Mouse (Mus musculus) MEL (cell line): ENCODE results near the gene Slc4a10. TPM values are rescaled to one million over a fixed set of nuclear protein-coding genes. Genes with fewer than 3 reads are reported as not detected.
A peak's percentile ranks its signal among the peaks of the same experiment; 100 is the strongest.

Experiments
- DNase-seq: peaks from one replicate; pipeline ENCODE4 v3.0.0; 2011; ENCODE audit warnings: low read depth, low spot score
- H3K27ac ChIP-seq: 2 replicates; pipeline ENCODE4 v1.5.1; 2012; ENCODE audit warnings: low read depth, mild to moderate bottlenecking, control low read depth, low read length, moderate library complexity; ENCODE audit not compliant: control insufficient read depth
- H3K27me3 ChIP-seq, 2 experiments: fragments of 150-350 bp in 1 of 2; sonication (generic) in 1 of 2; 2 replicates each; pipeline ENCODE4 v1.6.1; 2012; ENCODE audit warnings: low read length in 2 of 2, mild to moderate bottlenecking in 2 of 2, improper control_type of control experiment in 1 of 2, moderate library complexity in 1 of 2; ENCODE audit not compliant: insufficient read depth in 2 of 2, control insufficient read depth in 1 of 2
- H3K36me3 ChIP-seq, 2 experiments: 2 replicates each; pipeline ENCODE4 v1.6.1; 2012 to 2014; ENCODE audit warnings: low read length in 2 of 2, improper control_type of control experiment in 1 of 2, inconsistent platforms in 1 of 2, mild to moderate bottlenecking in 1 of 2; ENCODE audit not compliant: insufficient read depth in 2 of 2, control insufficient read depth in 1 of 2
- H3K4me1 ChIP-seq, 2 experiments: fragments of 150-350 bp in 1 of 2; sonication (generic) in 1 of 2; 2 replicates each; pipeline ENCODE4 v1.6.1; 2012; ENCODE audit warnings: low read length in 2 of 2, improper control_type of control experiment in 1 of 2, mild to moderate bottlenecking in 1 of 2; ENCODE audit not compliant: insufficient read depth in 2 of 2, control insufficient read depth in 1 of 2
- H3K4me3 ChIP-seq, 2 experiments: fragments of 150-350 bp in 1 of 2; sonication (generic) in 1 of 2; 2 replicates each; pipeline ENCODE4 v1.5.1; 2012; ENCODE audit warnings: low read depth in 2 of 2, low read length in 2 of 2, mild to moderate bottlenecking in 2 of 2, moderate library complexity in 2 of 2, control low read depth in 1 of 2, improper control_type of control experiment in 1 of 2; ENCODE audit not compliant: control insufficient read depth in 1 of 2, insufficient read depth in 1 of 2
- H3K79me2 ChIP-seq: 2 replicates; pipeline ENCODE4 v1.6.1; 2012; ENCODE audit warnings: mild to moderate bottlenecking, low read length, moderate library complexity; ENCODE audit not compliant: control insufficient read depth, poor library complexity, insufficient read depth
- H3K9ac ChIP-seq: 2 replicates; pipeline ENCODE4 v1.6.1; 2012; ENCODE audit warnings: low read depth, mild to moderate bottlenecking, control low read depth, low read length, moderate library complexity; ENCODE audit not compliant: control insufficient read depth, poor library complexity, severe bottlenecking
- H3K9me3 ChIP-seq: fragments of 150-350 bp; sonication (generic); replicated peaks from 2 replicates; pipeline ENCODE4 v1.6.1; 2012; ENCODE audit warnings: mild to moderate bottlenecking, low read length, improper control_type of control experiment, moderate library complexity; ENCODE audit not compliant: insufficient read depth
- BHLHE40 ChIP-seq: IDR thresholded peaks from 2 replicates; pipeline ENCODE4 v1.6.1; 2012; ENCODE audit warnings: low read depth, mild to moderate bottlenecking, inconsistent platforms, low read length, improper control_type of control experiment, borderline replicate concordance
- CHD1 ChIP-seq: IDR thresholded peaks from 2 replicates; pipeline ENCODE4 v1.6.1; 2012; ENCODE audit warnings: low read depth, mild to moderate bottlenecking, inconsistent platforms, low read length, improper control_type of control experiment
- CHD2 ChIP-seq: IDR thresholded peaks from 2 replicates; pipeline ENCODE4 v1.6.1; 2011; ENCODE audit warnings: low read length, improper control_type of control experiment
- CTCF ChIP-seq, 3 experiments: IDR thresholded peaks in 2 of 3; conservative IDR thresholded peaks in 1 of 3; 2 replicates each; pipeline ENCODE4 v1.5.1; 2011 to 2012; ENCODE audit warnings: low read length in 3 of 3, low read depth in 2 of 3, mild to moderate bottlenecking in 2 of 3, improper control_type of control experiment in 1 of 3, inconsistent platforms in 1 of 3, mixed read lengths in 1 of 3, moderate library complexity in 1 of 3; ENCODE audit not compliant: control insufficient read depth in 1 of 3, insufficient read depth in 1 of 3, poor library complexity in 1 of 3, severe bottlenecking in 1 of 3
- E2F4 ChIP-seq: IDR thresholded peaks from 2 replicates; pipeline ENCODE4 v1.6.1; 2011; ENCODE audit warnings: low read depth, low read length, improper control_type of control experiment, borderline replicate concordance
- ETS1 ChIP-seq: IDR thresholded peaks from 2 replicates; pipeline ENCODE4 v1.6.1; 2012; ENCODE audit warnings: low read depth, mild to moderate bottlenecking, inconsistent platforms, low read length, improper control_type of control experiment, moderate library complexity
- GABPA ChIP-seq: IDR thresholded peaks from 2 replicates; pipeline ENCODE4 v1.6.1; 2012; ENCODE audit warnings: low read depth, mild to moderate bottlenecking, inconsistent platforms, low read length, improper control_type of control experiment, moderate library complexity
- GATA1 ChIP-seq: IDR thresholded peaks from 2 replicates; pipeline ENCODE4 v1.6.1; 2011; ENCODE audit warnings: low read depth, low read length, improper control_type of control experiment
- HCFC1 ChIP-seq: IDR thresholded peaks from 2 replicates; pipeline ENCODE4 v1.6.1; 2012; ENCODE audit warnings: low read depth, mild to moderate bottlenecking, inconsistent platforms, low read length, improper control_type of control experiment, moderate library complexity
- JUND ChIP-seq: IDR thresholded peaks from 2 replicates; pipeline ENCODE4 v1.6.1; 2011; ENCODE audit warnings: low read depth, mild to moderate bottlenecking, improper control_type of control experiment, low read length
- KAT2A ChIP-seq: conservative IDR thresholded peaks from 2 replicates; pipeline ENCODE4 v1.6.1; 2012; ENCODE audit warnings: low read depth, low read length, improper control_type of control experiment, inconsistent platforms
- MAX ChIP-seq: IDR thresholded peaks from 2 replicates; pipeline ENCODE4 v1.6.1; 2011; ENCODE audit warnings: low read length, improper control_type of control experiment
- MEF2A ChIP-seq: IDR thresholded peaks from 2 replicates; pipeline ENCODE4 v1.6.1; 2014; ENCODE audit warnings: low read depth, mild to moderate bottlenecking, inconsistent platforms, low read length, improper control_type of control experiment; ENCODE audit not compliant: poor library complexity, insufficient replicate concordance, severe bottlenecking; ENCODE audit errors: extremely low read depth
- MXI1 ChIP-seq: IDR thresholded peaks from 2 replicates; pipeline ENCODE4 v1.6.1; 2011; ENCODE audit warnings: mild to moderate bottlenecking, low read depth, low read length, improper control_type of control experiment
- MYB ChIP-seq: IDR thresholded peaks from 2 replicates; pipeline ENCODE4 v1.6.1; 2011; ENCODE audit warnings: mild to moderate bottlenecking, low read depth, low read length, improper control_type of control experiment
- MYC ChIP-seq: IDR thresholded peaks from 2 replicates; pipeline ENCODE4 v1.6.1; 2011; ENCODE audit warnings: low read depth, mild to moderate bottlenecking, low read length, improper control_type of control experiment, moderate library complexity
- NRF1 ChIP-seq: IDR thresholded peaks from 2 replicates; pipeline ENCODE4 v1.6.1; 2014; ENCODE audit warnings: low read depth, mild to moderate bottlenecking, inconsistent platforms, low read length, improper control_type of control experiment, moderate library complexity; ENCODE audit not compliant: poor library complexity, insufficient read depth, severe bottlenecking
- POLR2A ChIP-seq, 2 experiments: IDR thresholded peaks; 2 replicates each; pipeline ENCODE4 v1.6.1; 2011 to 2012; ENCODE audit warnings: low read length in 2 of 2, mild to moderate bottlenecking in 2 of 2, control low read depth in 1 of 2, improper control_type of control experiment in 1 of 2, low read depth in 1 of 2, moderate library complexity in 1 of 2; ENCODE audit not compliant: control insufficient read depth in 1 of 2, insufficient read depth in 1 of 2, poor library complexity in 1 of 2
- POLR2AphosphoS2 ChIP-seq: IDR thresholded peaks from 2 replicates; pipeline ENCODE4 v1.6.1; 2011; ENCODE audit warnings: low read length, improper control_type of control experiment
- RAD21 ChIP-seq: IDR thresholded peaks from 2 replicates; pipeline ENCODE4 v1.6.1; 2011; ENCODE audit warnings: mild to moderate bottlenecking, low read depth, low read length, improper control_type of control experiment
- RCOR1 ChIP-seq: IDR thresholded peaks from 2 replicates; pipeline ENCODE4 v1.6.1; 2012; ENCODE audit warnings: low read depth, mild to moderate bottlenecking, inconsistent platforms, low read length, improper control_type of control experiment
- SIN3A ChIP-seq: IDR thresholded peaks from 2 replicates; pipeline ENCODE4 v1.6.1; 2012; ENCODE audit warnings: low read length, improper control_type of control experiment, inconsistent platforms
- SMC3 ChIP-seq: IDR thresholded peaks from 2 replicates; pipeline ENCODE4 v1.6.1; 2011; ENCODE audit warnings: low read depth, low read length, improper control_type of control experiment
- TAL1 ChIP-seq: IDR thresholded peaks from 2 replicates; pipeline ENCODE4 v1.6.1; 2012; ENCODE audit warnings: mild to moderate bottlenecking, inconsistent platforms, low read length, moderate library complexity, mixed read lengths
- TBP ChIP-seq: IDR thresholded peaks from 2 replicates; pipeline ENCODE4 v1.8.0; 2011; ENCODE audit warnings: low read depth, low read length, improper control_type of control experiment
- TCF12 ChIP-seq: IDR thresholded peaks from 2 replicates; pipeline ENCODE4 v1.6.1; 2014; ENCODE audit warnings: low read depth, mild to moderate bottlenecking, inconsistent platforms, low read length, improper control_type of control experiment, moderate library complexity
- USF1 ChIP-seq: IDR thresholded peaks from 2 replicates; pipeline ENCODE4 v1.6.1; 2014; ENCODE audit warnings: low read depth, mild to moderate bottlenecking, inconsistent platforms, low read length, improper control_type of control experiment, moderate library complexity
- USF2 ChIP-seq, 2 experiments: IDR thresholded peaks; 2 replicates each; pipeline ENCODE4 v1.6.1; 2011 to 2012; ENCODE audit warnings: improper control_type of control experiment in 2 of 2, low read length in 2 of 2, borderline replicate concordance in 1 of 2, inconsistent platforms in 1 of 2, low read depth in 1 of 2, mild to moderate bottlenecking in 1 of 2; ENCODE audit not compliant: insufficient read depth in 1 of 2
- ZC3H11A ChIP-seq: IDR thresholded peaks from 2 replicates; pipeline ENCODE4 v1.6.1; 2012; ENCODE audit warnings: low read depth, mild to moderate bottlenecking, inconsistent platforms, low read length, improper control_type of control experiment
- ZKSCAN1 ChIP-seq: IDR thresholded peaks from 2 replicates; pipeline ENCODE4 v1.6.1; 2012; ENCODE audit warnings: low read depth, mild to moderate bottlenecking, inconsistent platforms, low read length, improper control_type of control experiment, moderate library complexity
- ZNF384 ChIP-seq: IDR thresholded peaks from 2 replicates; pipeline ENCODE4 v1.6.1; 2012; ENCODE audit warnings: low read depth, mild to moderate bottlenecking, inconsistent platforms, low read length, improper control_type of control experiment
- polyA plus RNA-seq, 2 experiments: library from polyadenylated mRNA; stranded (reverse) in 1 of 2; unstranded in 1 of 2; fragments of >175 nt in 1 of 2; fragments of >200 nt in 1 of 2; gene quantifications; 2 replicates each; pipeline versions ENCODE4 v1.2.1 to v1.2.4; 2012; ENCODE audit warnings: low replicate concordance in 2 of 2, low read depth in 1 of 2; ENCODE audit not compliant: insufficient read length in 2 of 2, insufficient read depth in 1 of 2, missing spikeins in 1 of 2
- total RNA-seq: library from RNA; depleted of rRNA; stranded (reverse); fragments of 300-350 nt; gene quantifications from 2 replicates; pipeline ENCODE4 v1.2.3, GENCODE M21; 2012

Slc4a10 gene
- total and polyA plus RNA-seq, 3 experiments, result 0.08 TPM; not detected in 2

DNA sequence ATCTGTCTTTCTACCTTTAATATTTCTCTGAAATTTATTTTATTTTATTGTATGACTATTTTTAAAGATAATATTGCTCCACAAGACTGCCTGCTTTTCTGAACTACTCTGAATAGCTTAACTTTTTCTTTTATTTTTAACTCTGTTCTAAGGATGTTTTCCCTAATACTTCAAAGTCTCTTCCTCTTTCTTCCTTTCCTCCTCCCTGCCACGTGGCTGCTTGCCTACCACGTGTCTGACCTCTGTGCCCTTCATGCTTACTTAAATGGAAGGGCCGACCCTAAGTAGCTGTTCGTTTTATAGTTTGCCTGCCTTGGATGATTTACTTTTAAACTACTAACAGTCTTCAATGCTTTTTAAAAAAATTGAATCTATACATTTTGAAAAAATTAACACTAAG lies 225.6 kb downstream of the Slc4a10 start:
- H3K9ac ChIP-seq, result no peak overlapping the region
- no peak overlapping the region for H3K4me3 ChIP-seq
- no peaks in the 10 kb centered on the region for H3K79me2 ChIP-seq
- peaks cover 0 to 4% of the 10 kb centered on the region in 2 experiments; a peak in 2 of 4 replicates for H3K36me3 ChIP-seq
- no peak for DNase-seq
- H3K9me3 ChIP-seq, result no peaks in the 10 kb centered on the region
- no peaks in the 10 kb centered on the region; a peak in 1 of 4 replicates for H3K27me3 ChIP-seq
- no peak overlapping the region for H3K27ac ChIP-seq
- TF ChIP-seq RCOR1 (no peak), GATA1 (no peak), SMC3 (no peak), GABPA (no peak), KAT2A (no peak), POLR2AphosphoS2 (no peak), HCFC1 (no peak), MYC (peak; percentile 70), RAD21 (no peak), POLR2A (IDR thresholded peaks at IDR 0.05; ENCODE audit: control insufficient read depth in 1 of 2, insufficient read depth in 1 of 2, low read depth in 1 of 2, low read length in 2 of 2, poor library complexity in 1 of 2) (no peak), E2F4 (no peak), BHLHE40 (no peak), MXI1 (no peak), MAX (peak; percentile 70)
- peaks cover 0 to 3% of the 10 kb centered on the region in 2 experiments; a peak in 1 of 4 replicates for H3K4me1 ChIP-seq

DNA sequence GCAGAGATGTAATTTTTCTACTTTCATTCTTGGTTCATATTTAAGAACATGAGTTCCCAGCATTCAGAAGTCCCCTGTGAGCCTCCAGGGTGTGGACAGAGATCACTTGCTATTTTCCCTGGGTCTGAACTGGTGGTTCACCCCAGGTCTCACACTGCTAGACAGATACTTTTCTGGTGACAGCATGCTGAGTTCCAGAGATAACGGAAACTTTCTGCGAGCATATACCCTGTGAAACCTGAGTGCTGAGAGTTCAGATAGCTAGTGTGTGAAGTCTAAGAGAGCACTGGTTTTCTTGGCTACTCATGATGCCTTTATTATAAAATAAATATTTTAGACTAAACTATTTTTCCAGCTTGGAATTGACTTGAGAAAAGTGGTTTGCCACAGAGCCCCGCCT lies 232.5 kb downstream of the Slc4a10 start:
- Histone ChIP-seq H3K9ac (no peak overlapping the region), H3K79me2 (no peaks in the 10 kb centered on the region)
- peak; percentile 52 for DNase-seq
- TF ChIP-seq RCOR1, result no peak
- TF ChIP-seq CTCF (IDR thresholded peaks at IDR 0.05 in 2 of 3, conservative IDR thresholded peaks at IDR 0.05 in 1 of 3; ENCODE audit: control insufficient read depth in 1 of 3, insufficient read depth in 1 of 3, low read depth in 2 of 3, low read length in 3 of 3, poor library complexity in 1 of 3, severe bottlenecking in 1 of 3), result no peak
- TF ChIP-seq HCFC1, result no peak
- no peak; the same call in 1 of the 2 replicates for TF ChIP-seq MAX
- no peak for TF ChIP-seq JUND
- no peak for TF ChIP-seq USF2 (IDR thresholded peaks at IDR 0.05; ENCODE audit: borderline replicate concordance in 1 of 2, insufficient read depth in 1 of 2, low read depth in 1 of 2, low read length in 2 of 2)
- TF ChIP-seq ZKSCAN1, result no peak
- TF ChIP-seq MYC, result no peak
- TF ChIP-seq USF1, result no peak
- peak; percentile 40 for TF ChIP-seq GATA1
- TF ChIP-seq POLR2AphosphoS2, result no peak
- TF ChIP-seq KAT2A, result no peak
- no peak for TF ChIP-seq E2F4
- no peak for TF ChIP-seq ZNF384
- 0 out of 2 replicates have a peak, but pooled peaks have one; percentile 22 for TF ChIP-seq ETS1
- TF ChIP-seq MEF2A, result no peak
- no peak for TF ChIP-seq MYB
- 0 out of 2 replicates have a peak, but pooled peaks have one; percentile 14 for TF ChIP-seq SIN3A
- TF ChIP-seq NRF1, result no peak
- 0 out of 2 replicates have a peak, but pooled peaks have one; percentile 28 for TF ChIP-seq CHD1
- no peak for TF ChIP-seq CHD2
- TF ChIP-seq BHLHE40, result no peak
- TF ChIP-seq TCF12, result no peak
- no peak for TF ChIP-seq TBP
- no peak for TF ChIP-seq ZC3H11A
- no peak for TF ChIP-seq MXI1
- no peak for TF ChIP-seq TAL1

More for the DNA sequence above, 232.5 kb downstream of the Slc4a10 start:
- 0 out of 4 replicates have a peak overlapping the region, but pooled peaks of 1 of the 2 experiments have one; percentile 17 for H3K4me3 ChIP-seq
- no peaks in the 10 kb centered on the region for H3K27me3 ChIP-seq
- H3K27ac ChIP-seq, result no peak overlapping the region
- peaks cover 0 to 6% of the 10 kb centered on the region in 2 experiments; a peak in 2 of 4 replicates for H3K36me3 ChIP-seq
- H3K9me3 ChIP-seq, result no peaks in the 10 kb centered on the region
- H3K4me1 ChIP-seq, result peaks cover 0 to 7% of the 10 kb centered on the region in 2 experiments; a peak in 3 of 4 replicates
